Mouse (Mus musculus): ENCODE results near the gene Evx2. TPM values are rescaled to one million over a fixed set of nuclear protein-coding genes. Genes with fewer than 3 reads are reported as not detected.

The Evx2 gene
- polyA plus RNA-seq, 1 experiment from 2014 or later = not detected

DNA sequence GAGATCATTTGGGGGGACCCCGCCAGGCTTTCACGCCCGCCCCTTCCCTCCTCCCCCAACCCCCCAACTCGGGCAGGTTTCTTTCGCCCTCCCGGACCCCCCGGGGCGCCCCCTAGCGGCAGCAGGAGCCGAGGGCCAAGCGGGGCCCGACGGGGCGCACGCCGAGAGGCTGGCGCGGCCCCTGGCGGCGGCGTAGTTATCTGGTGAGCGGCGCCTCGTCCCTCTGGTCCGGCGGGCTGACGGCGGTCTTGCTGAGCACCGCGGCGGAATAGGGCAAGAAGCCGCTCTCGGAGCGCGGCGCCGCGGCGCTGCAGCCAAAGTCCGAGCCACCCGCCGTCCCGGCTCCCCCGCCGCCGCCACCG lies 4.0 kb downstream of the Evx2 start:
- H3K36me3 ChIP-seq = no peaks in the 10 kb centered on the region
- H3K4me2 ChIP-seq = peak overlapping the region; percentile 58
- H3K4me1 ChIP-seq = peaks cover 9% of the 10 kb centered on the region
- no peak overlapping the region for H3K27ac ChIP-seq
- H3K9ac ChIP-seq = no peak overlapping the region
- no peak for ATAC-seq (ENCODE audit: insufficient read depth, low FRiP score, low read depth)
- WGBS = 2% methylated on average over 47 of the region's 47 CpGs
- no peaks in the 10 kb centered on the region for H3K9me3 ChIP-seq
- H3K4me3 ChIP-seq (replicated peaks) = peak overlapping the region; percentile 32
- peaks cover 78% of the 10 kb centered on the region for H3K27me3 ChIP-seq (replicated peaks)

- H3K9ac ChIP-seq = no peak overlapping the region
- peaks cover 81% of the 10 kb centered on the region for H3K27me3 ChIP-seq (replicated peaks)
- 5% methylated on average over 20 of the region's 20 CpGs for WGBS
- H3K27ac ChIP-seq = no peak overlapping the region
- no peak overlapping the region for H3K4me2 ChIP-seq
- H3K9me3 ChIP-seq = no peaks in the 10 kb centered on the region
- no peak for ATAC-seq (ENCODE audit: insufficient read depth, low FRiP score, low read depth)
- no peaks in the 10 kb centered on the region for H3K36me3 ChIP-seq
- H3K4me3 ChIP-seq (replicated peaks) = peak overlapping the region; percentile 32; the same call in 1 of the 2 replicates
- peaks cover 9% of the 10 kb centered on the region for H3K4me1 ChIP-seq
Observed at GRCm38 (mm10) chr2:74654743-74655419, 4.5 kb downstream of the Evx2 start.

GRCm38 (mm10) chr2:74653781-74654535 lies 5.4 kb downstream of the Evx2 start:
- Histone ChIP-seq H3K27ac (no peak overlapping the region), H3K4me3 (replicated peaks) (no peak overlapping the region), H3K4me2 (no peak overlapping the region), H3K4me1 (peaks cover 9% of the 10 kb centered on the region), H3K36me3 (no peaks in the 10 kb centered on the region), H3K9me3 (no peaks in the 10 kb centered on the region), H3K27me3 (replicated peaks) (peaks cover 83% of the 10 kb centered on the region), H3K9ac (no peak overlapping the region)
- WGBS = 11% methylated on average over 17 of the region's 17 CpGs
- ATAC-seq (ENCODE audit: insufficient read depth, low FRiP score, low read depth) = no peak

- peaks cover 9% of the 10 kb centered on the region for H3K4me1 ChIP-seq
- peaks cover 86% of the 10 kb centered on the region for H3K27me3 ChIP-seq (replicated peaks)
- H3K27ac ChIP-seq = no peak overlapping the region
- H3K9me3 ChIP-seq = no peaks in the 10 kb centered on the region
- no peak for ATAC-seq (ENCODE audit: insufficient read depth, low FRiP score, low read depth)
- no peak overlapping the region for H3K4me2 ChIP-seq
- no peak overlapping the region for H3K4me3 ChIP-seq (replicated peaks)
- 36% methylated on average over 2 of the region's 2 CpGs for WGBS
- no peak overlapping the region for H3K9ac ChIP-seq
- H3K36me3 ChIP-seq = no peaks in the 10 kb centered on the region
Observed at GRCm38 (mm10) chr2:74652996-74653340, 6.4 kb downstream of the Evx2 start.

- Histone ChIP-seq H3K9me3 (no peaks in the 10 kb centered on the region), H3K27me3 (replicated peaks) (peaks cover 84% of the 10 kb centered on the region), H3K9ac (no peak overlapping the region), H3K4me1 (no peaks in the 10 kb centered on the region), H3K27ac (no peak overlapping the region), H3K4me3 (replicated peaks) (no peak overlapping the region), H3K36me3 (no peaks in the 10 kb centered on the region), H3K4me2 (no peak overlapping the region)
- WGBS = 14% methylated on average over 7 of the region's 7 CpGs
- ATAC-seq (ENCODE audit: insufficient read depth, low FRiP score, low read depth) = 0 out of 2 replicates have a peak, but pooled peaks have one; percentile 31
Observed at GRCm38 (mm10) chr2:74647082-74647864, 12.1 kb downstream of the Evx2 start.

DNA sequence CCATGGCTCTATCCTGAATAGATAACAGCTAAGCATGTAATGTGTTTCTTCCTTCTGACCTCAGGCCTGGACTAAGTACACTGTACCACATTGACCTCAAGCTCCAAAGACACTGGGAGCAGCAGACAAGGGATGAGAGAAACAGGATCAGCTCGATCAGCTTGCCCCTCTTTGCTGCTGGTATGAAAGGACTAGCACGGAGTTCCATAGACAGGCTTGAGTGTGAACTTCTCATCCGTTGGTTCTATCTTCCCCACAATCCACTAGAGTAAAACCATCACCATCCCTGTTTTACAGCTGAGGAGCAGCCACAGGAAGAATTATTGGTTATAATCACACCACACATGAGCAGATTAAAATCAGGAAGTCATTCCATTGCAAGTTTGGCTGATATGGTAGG lies 13.7 kb downstream of the Evx2 start:
- ATAC-seq (ENCODE audit: insufficient read depth, low FRiP score, low read depth) = no peak
- peaks cover 70% of the 10 kb centered on the region for H3K27me3 ChIP-seq (replicated peaks)

DNA sequence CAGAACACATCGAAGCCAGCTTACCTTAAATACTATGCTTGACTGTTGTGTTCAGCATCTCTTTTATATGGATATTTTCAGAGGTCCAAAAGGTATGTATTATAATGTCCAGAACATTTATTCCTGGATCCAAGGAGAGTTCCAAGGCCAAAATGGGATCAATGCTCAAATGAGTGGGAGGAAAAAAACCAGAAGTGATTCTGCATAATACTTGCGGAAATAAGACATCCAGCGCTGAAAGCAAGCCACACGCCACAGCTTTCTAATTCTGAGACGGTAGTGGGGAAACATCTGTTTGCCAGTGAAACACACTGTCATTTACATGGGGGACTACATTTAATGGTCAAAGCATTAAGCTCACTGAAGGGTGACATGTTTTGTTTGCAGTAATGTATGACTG lies 16.9 kb downstream of the Evx2 start:
- Histone ChIP-seq H3K27me3 (replicated peaks) (peaks cover 38% of the 10 kb centered on the region), H3K4me3 (replicated peaks) (no peak overlapping the region), H3K9me3 (no peaks in the 10 kb centered on the region), H3K27ac (no peak overlapping the region), H3K4me1 (no peaks in the 10 kb centered on the region), H3K4me2 (no peak overlapping the region), H3K36me3 (no peaks in the 10 kb centered on the region), H3K9ac (no peak overlapping the region)
- ATAC-seq (ENCODE audit: insufficient read depth, low FRiP score, low read depth) = no peak
- WGBS = 62% methylated on average over 5 of the region's 5 CpGs

More for the DNA sequence above, 13.7 kb downstream of the Evx2 start:
- Histone ChIP-seq H3K4me1 (no peaks in the 10 kb centered on the region), H3K27ac (no peak overlapping the region), H3K4me2 (no peak overlapping the region), H3K9me3 (no peaks in the 10 kb centered on the region), H3K36me3 (no peaks in the 10 kb centered on the region), H3K9ac (no peak overlapping the region), H3K4me3 (replicated peaks) (no peak overlapping the region)
- WGBS = 81% methylated on average over 3 of the region's 3 CpGs

GRCm38 (mm10) chr2:74635412-74635811 lies 23.9 kb downstream of the Evx2 start:
- Histone ChIP-seq H3K4me3 (replicated peaks) (no peak overlapping the region), H3K9me3 (no peaks in the 10 kb centered on the region), H3K27me3 (replicated peaks) (no peaks in the 10 kb centered on the region), H3K4me2 (no peak overlapping the region), H3K9ac (no peak overlapping the region), H3K27ac (no peak overlapping the region), H3K36me3 (no peaks in the 10 kb centered on the region), H3K4me1 (no peaks in the 10 kb centered on the region)
- no peak for ATAC-seq (ENCODE audit: insufficient read depth, low FRiP score, low read depth)
- 64% methylated on average over 4 of the region's 4 CpGs for WGBS

DNA sequence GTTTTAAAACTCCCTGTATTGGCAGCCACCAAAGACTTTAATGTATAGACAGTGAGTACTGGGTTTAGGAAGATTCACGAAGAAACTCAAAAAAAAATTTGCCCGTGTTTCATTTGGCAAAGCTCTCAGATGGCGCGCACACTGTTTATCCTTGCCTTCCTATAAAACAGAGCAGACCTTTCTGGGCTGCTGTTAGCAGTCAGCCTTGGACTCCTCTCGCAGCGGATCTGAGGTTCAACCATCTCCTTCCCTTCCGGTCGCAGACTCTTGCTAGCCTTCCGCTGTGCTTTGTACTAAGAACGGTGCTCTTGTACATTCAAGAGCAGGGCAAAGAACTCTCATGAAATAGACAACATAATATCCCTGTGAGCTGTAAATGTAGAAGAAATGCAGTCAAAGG lies 39.0 kb downstream of the Evx2 start:
- Histone ChIP-seq H3K36me3 (no peaks in the 10 kb centered on the region), H3K4me2 (no peak overlapping the region), H3K4me1 (no peaks in the 10 kb centered on the region), H3K27me3 (replicated peaks) (no peaks in the 10 kb centered on the region), H3K27ac (no peak overlapping the region), H3K9ac (no peak overlapping the region), H3K9me3 (no peaks in the 10 kb centered on the region), H3K4me3 (replicated peaks) (no peak overlapping the region)
- WGBS = 80% methylated on average over 10 of the region's 10 CpGs
- no peak for ATAC-seq (ENCODE audit: insufficient read depth, low FRiP score, low read depth)

DNA sequence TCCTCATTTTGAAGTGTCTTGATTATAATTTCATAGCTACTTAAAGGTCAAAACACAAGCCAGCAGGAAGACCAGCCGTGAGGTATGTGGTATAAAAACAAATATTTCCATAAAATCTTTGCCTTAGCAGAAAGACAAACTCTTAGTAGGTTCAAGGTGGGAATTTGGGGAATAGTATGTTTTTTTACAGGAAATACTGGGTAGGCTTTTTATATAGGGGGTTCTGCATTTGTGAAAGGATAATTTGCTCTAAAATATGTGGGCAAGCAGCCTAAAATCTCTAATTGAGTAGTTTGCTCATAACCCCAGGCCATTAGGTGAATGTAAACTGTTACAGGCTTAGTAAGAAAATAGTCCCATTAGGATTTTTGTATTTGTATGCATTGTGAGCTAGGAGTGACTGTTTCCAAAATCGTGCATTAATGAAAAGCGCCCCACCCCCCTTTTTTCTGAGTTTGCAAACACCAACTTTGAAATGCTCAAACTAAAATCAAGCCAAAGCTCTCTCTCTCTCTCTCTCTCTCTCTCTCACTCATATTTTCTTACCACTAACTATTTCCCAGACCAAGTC lies 39.6 kb downstream of the Evx2 start:
- no peak for ATAC-seq (ENCODE audit: insufficient read depth, low FRiP score, low read depth)
- Histone ChIP-seq H3K27ac (no peak overlapping the region), H3K9me3 (no peaks in the 10 kb centered on the region), H3K4me1 (no peaks in the 10 kb centered on the region), H3K36me3 (no peaks in the 10 kb centered on the region), H3K4me2 (no peak overlapping the region), H3K4me3 (replicated peaks) (no peak overlapping the region), H3K27me3 (replicated peaks) (no peaks in the 10 kb centered on the region), H3K9ac (no peak overlapping the region)
- 68% methylated on average over 3 of the region's 3 CpGs for WGBS

DNA sequence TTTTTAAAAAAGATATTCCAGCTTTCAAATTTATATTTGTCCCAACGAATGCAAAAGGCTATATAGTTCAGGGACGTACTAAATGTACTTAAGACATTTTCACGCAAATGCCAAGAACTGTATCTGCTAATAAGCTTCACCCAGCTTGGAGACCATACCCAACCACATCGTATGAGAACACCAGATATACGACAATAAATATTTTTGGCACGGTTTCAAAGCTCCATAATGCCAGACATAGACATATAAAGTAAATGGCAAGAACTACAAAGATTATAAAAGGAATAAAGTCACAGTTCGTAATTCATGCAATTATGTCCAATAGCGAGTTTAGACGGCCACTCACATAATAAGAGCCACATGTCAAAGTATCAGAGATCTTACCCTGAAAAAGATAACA lies 41.7 kb downstream of the Evx2 start:
- Histone ChIP-seq H3K9me3 (no peaks in the 10 kb centered on the region), H3K27ac (no peak overlapping the region), H3K27me3 (replicated peaks) (no peaks in the 10 kb centered on the region), H3K9ac (no peak overlapping the region), H3K36me3 (no peaks in the 10 kb centered on the region), H3K4me1 (no peaks in the 10 kb centered on the region), H3K4me3 (replicated peaks) (no peak overlapping the region), H3K4me2 (no peak overlapping the region)
- ATAC-seq (ENCODE audit: insufficient read depth, low FRiP score, low read depth) = no peak
- 75% methylated on average over 9 of the region's 9 CpGs for WGBS

DNA sequence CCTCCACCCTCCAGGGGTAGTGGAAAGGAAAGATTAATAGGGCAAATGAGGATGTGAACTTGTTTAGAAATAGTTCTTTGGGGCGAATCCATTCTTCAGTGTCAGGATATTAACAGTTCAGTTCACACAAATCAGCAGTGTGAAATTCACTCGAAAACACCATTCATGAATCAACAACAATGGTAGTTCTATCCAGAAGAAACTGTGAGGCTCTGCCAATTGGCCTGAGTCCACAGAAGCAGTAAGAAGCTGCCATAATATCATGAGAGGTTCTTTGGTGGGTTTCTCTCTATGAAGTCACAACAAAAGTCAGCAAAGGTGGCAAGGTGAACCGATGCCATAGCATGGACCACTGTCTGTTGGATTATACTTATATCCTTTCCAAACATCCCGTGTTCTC lies 48.0 kb downstream of the Evx2 start:
- Histone ChIP-seq H3K27ac (no peak overlapping the region), H3K9ac (no peak overlapping the region), H3K4me3 (replicated peaks) (no peak overlapping the region), H3K9me3 (no peaks in the 10 kb centered on the region), H3K4me2 (no peak overlapping the region), H3K36me3 (no peaks in the 10 kb centered on the region), H3K4me1 (no peaks in the 10 kb centered on the region), H3K27me3 (replicated peaks) (no peaks in the 10 kb centered on the region)
- 84% methylated on average over 4 of the region's 4 CpGs for WGBS
- no peak for ATAC-seq (ENCODE audit: insufficient read depth, low FRiP score, low read depth)
